Mouse (Mus musculus) kidney, adult 11 months (tissue): ENCODE results near the gene Gm11168.
"Not testable (repeated sequence)": the region's sequence is repeated elsewhere in the genome, so short reads cannot be mapped to it uniquely, and the experiment has no call there.

Experiments
- DNase-seq: peaks from one replicate; pipeline ENCODE4 v3.0.0; 2022

Gm11168 gene

DNA sequence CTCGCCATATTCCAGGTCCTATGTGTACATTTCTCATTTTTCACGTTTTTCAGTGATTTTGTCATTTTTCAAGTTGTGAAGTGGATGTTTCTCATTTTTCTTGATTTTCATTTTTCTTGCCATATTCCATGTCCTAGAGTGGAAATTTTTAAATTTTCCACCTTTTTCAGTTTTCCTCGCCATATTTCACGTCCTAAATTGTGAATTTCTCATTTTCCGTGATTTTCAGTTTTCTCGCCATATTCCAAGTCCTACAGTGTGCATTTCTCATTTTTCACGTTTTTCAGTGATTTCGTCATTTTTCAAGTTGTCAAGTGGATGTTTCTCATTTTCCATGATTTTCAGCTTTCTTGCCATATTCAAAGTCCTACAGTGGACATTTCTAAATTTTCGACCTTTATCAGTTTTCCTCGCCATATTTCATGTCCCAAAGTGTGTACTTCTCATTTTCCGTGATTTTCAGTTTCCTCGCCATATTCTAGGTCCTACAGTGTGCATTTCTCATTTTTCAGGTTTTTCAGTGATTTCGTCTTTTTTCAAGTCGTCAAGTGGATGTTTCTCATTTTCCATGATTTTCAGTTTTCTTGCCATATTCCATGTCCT, at the start of gene Gm11168:
Gm11168 (plus strand) TSS at position 553 of the 603 bp plus-strand sequence.
- DNase-seq: not testable (repeated sequence)

- DNase-seq: peak; percentile 12
Observed at GRCm38 (mm10) chr9:3000445-3000972, 2.6 kb upstream of the Gm11168 start, which contains the start of gene Gm10722. Gm10722 (plus strand) TSS chr9:3000922.

DNA sequence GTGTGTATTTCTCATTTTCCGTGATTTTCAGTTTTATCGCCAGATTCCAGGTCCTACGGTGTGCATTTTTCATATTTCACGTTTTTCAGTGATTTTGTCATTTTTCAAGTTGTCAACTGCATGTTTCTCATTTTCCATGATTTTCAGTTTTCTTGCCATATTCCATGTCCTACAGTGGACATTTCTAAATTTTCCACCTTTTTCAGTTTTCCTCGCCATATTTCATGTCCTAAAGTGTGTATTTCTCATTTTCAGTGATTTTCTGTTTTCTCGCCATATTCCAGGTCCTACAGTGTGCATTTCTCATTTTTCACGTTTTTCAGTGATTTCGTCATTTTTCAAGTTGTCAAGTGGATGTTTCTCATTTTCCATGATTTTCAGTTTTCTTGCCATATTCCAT, 2.1 kb upstream of the Gm11168 start:
- not testable (repeated sequence) for DNase-seq

DNA sequence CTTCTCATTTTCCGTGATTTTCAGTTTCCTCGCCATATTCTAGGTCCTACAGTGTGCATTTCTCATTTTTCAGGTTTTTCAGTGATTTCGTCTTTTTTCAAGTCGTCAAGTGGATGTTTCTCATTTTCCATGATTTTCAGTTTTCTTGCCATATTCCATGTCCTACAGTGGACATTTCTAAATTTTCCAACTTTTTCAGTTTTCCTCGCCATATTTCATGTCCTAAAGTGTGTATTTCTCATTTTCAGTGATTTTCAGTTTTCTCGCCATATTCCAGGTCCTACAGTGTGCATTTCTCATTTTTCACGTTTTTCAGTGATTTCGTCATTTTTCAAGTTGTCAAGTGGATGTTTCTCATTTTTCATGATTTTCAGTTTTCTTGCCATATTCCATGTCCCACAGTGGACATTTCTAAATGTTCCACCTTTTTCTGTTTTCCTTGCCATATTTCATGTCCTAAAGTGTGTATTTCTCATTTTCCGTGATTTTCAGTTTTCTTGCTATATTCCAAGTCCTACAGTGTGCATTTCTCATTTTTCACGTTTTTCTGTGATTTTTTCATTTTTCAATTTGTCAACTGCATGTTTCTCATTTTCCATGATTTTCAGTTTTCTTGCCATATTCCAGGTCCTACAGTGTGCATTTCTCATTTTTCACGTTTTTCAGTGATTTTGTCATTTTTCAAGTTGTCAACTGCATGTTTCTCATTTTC, 1.0 kb upstream of the Gm11168 start:
- DNase-seq: peak; percentile 65

DNA sequence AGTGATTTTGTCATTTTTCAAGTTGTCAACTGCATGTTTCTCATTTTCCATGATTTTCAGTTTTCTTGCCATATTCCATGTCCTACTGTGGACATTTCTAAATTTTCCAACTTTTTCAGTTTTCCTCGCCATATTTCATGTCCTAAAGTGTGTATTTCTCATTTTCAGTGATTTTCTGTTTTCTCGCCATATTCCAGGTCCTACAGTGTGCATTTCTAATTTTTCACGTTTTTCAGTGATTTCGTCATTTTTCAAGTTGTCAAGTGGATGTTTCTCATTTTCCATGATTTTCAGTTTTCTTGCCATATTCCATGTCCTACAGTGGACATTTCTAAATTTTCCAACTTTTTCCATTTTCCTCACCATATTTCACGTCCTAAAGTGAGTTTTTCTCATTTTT, 3.0 kb downstream of the Gm11168 start:
- DNase-seq: not testable (repeated sequence)

- DNase-seq: peak; percentile 93
Observed at GRCm38 (mm10) chr9:3006636-3007035, 3.5 kb downstream of the Gm11168 start.

DNA sequence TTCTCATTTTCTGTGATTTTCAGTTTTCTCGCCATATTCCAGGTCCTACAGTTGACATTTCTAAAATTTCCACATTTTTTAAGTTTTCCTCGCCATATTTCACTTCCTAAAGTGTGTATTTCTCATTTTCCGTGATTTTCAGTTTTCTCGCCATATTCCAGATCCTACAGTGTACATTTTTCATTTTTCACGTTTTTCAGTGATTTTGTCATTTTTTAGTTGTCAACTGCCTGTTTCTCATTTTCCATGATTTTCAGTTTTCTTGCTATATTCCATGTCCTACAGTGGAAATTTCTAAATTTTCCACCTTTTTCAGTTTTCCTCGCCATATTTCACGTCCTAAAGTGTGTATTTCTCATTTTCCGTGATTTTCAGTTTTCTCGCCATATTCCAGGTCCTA, 4.1 kb downstream of the Gm11168 start:
- not testable (repeated sequence) for DNase-seq

- not testable (repeated sequence) for DNase-seq
Observed at GRCm38 (mm10) chr9:3009331-3009730, 6.2 kb downstream of the Gm11168 start.

DNA sequence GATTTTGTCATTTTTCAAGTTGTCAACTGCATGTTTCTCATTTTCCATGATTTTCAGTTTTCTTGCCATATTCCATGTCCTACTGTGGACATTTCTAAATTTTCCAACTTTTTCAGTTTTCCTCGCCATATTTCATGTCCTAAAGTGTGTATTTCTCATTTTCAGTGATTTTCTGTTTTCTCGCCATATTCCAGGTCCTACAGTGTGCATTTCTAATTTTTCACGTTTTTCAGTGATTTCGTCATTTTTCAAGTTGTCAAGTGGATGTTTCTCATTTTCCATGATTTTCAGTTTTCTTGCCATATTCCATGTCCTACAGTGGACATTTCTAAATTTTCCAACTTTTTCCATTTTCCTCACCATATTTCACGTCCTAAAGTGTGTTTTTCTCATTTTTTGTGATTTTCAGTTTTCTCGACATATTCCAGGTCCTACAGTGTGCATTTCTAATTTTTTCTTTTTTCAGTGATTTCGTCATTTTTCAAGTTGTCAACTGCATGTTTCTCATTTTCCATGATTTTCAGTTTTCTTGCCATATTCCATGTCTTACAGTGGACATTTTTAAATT, 9.0 kb downstream of the Gm11168 start:
- DNase-seq: not testable (repeated sequence)

DNA sequence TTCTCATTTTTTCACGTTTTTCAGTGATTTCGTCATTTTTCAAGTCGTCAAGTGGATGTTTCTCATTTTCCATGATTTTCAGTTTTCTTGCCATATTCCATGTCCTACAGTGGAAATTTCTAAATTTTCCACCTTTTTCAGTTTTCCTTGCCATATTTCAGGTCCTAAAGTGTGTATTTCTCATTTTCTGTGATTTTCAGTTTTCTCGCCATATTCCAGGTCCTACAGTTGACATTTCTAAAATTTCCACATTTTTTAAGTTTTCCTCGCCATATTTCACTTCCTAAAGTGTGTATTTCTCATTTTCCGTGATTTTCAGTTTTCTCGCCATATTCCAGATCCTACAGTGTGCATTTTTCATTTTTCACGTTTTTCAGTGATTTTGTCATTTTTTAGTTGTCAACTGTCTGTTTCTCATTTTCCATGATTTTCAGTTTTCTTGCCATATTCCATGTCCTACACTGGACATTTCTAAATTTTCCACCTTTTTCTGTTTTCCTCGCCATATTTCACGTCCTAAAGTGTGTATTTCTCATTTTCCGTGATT, 9.7 kb downstream of the Gm11168 start, which contains the start of gene Gm10721:
Gm10721 (plus strand) TSS at position 408 of the 547 bp plus-strand sequence.
- not testable (repeated sequence) for DNase-seq

- not testable (repeated sequence) for DNase-seq
Observed at GRCm38 (mm10) chr9:3015354-3015753, 12.2 kb downstream of the Gm11168 start, which contains the start of gene Gm10720. Gm10720 (plus strand) TSS chr9:3015654.

DNA sequence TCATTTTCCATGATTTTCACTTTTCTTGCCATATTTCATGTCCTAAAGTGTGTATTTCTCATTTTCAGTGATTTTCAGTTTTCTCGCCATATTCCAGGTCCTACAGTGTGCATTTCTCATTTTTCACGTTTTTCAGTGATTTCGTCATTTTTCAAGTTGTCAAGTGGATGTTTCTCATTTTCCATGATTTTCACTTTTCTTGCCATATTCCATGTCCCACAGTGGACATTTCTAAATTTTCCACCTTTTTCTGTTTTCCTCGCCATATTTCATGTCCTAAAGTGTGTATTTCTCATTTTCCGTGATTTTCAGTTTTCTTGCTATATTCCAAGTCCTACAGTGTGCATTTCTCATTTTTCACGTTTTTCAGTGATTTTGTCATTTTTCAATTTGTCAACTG, 12.8 kb downstream of the Gm11168 start:
- not testable (repeated sequence) for DNase-seq

- not testable (repeated sequence) for DNase-seq
Observed at GRCm38 (mm10) chr9:3017108-3017507, 14.0 kb downstream of the Gm11168 start, which contains the start of gene Gm10719. Gm10719 (plus strand) TSS chr9:3017408.

DNA sequence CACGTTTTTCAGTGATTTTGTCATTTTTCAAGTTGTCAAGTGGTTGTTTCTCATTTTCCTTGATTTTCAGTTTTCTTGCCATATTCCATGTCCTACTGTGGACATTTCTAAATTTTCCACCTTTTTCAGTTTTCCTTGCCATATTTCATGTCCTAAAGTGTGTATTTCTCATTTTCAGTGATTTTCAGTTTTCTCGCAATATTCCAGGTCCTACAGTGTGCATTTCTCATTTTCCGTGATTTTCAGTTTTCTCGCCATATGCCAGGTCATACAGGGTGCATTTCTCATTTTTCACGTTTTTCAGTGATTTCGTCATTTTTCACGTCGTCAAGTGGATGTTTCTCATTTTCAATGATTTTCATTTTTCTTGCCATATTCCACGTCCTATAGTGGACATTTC, 15.8 kb downstream of the Gm11168 start:
- DNase-seq: not testable (repeated sequence)

DNA sequence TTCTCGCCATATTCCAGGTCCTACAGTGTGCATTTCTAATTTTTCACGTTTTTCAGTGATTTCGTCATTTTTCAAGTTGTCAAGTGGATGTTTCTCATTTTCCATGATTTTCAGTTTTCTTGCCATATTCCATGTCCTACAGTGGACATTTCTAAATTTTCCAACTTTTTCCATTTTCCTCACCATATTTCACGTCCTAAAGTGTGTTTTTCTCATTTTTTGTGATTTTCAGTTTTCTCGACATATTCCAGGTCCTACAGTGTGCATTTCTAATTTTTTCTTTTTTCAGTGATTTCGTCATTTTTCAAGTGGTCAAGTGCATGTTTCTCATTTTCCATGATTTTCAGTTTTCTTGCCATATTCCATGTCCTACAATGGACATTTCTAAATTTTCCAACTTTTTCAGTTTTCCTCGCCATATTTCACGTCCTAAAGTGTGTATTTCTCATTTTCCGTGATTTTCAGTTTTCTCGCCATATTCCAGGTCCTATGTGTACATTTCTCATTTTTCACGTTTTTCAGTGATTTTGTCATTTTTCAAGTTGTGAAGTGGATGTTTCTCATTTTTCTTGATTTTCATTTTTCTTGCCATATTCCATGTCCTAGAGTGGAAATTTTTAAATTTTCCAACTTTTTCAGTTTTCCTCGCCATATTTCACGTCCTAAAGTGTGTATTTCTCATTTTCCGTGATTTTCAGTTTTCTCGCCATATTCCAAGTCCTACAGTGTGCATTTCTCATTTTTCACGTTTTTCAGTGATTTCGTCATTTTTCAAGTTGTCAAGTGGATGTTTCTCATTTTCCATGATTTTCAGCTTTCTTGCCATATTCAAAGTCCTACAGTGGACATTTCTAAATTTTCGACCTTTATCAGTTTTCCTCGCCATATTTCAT, 16.9 kb downstream of the Gm11168 start:
- DNase-seq: not testable (repeated sequence)

- DNase-seq: peak; percentile 17
Observed at GRCm38 (mm10) chr9:3022316-3023008, 19.3 kb downstream of the Gm11168 start.

DNA sequence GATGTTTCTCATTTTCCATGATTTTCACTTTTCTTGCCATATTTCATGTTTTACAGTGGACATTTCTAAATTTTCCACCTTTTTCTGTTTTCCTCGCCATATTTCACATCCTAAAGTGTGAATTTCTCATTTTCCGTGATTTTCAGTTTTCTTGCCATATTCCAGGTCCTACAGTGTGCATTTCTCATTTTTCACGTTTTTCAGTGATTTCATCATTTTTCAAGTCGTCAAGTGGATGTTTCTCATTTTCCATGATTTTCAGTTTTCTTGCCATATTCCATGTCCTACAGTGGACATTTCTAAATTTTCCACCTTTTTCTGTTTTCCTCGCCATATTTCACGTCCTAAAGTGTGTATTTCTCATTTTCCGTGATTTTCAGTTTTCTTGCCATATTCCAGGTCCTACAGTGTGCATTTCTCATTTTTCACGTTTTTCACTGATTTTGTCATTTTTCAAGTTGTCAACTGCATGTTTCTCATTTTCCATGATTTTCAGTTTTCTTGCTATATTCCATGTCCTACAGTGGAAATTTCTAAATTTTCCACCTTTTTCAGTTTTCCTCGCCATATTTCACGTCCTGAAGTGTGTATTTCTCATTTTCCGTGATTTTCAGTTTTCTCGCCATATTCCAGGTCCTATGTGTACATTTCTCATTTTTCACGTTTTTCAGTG, 20.3 kb downstream of the Gm11168 start, which contains the start of gene Gm10718:
Gm10718 (plus strand) TSS at position 236 of the 673 bp plus-strand sequence.
- DNase-seq: peak; percentile 13

DNA sequence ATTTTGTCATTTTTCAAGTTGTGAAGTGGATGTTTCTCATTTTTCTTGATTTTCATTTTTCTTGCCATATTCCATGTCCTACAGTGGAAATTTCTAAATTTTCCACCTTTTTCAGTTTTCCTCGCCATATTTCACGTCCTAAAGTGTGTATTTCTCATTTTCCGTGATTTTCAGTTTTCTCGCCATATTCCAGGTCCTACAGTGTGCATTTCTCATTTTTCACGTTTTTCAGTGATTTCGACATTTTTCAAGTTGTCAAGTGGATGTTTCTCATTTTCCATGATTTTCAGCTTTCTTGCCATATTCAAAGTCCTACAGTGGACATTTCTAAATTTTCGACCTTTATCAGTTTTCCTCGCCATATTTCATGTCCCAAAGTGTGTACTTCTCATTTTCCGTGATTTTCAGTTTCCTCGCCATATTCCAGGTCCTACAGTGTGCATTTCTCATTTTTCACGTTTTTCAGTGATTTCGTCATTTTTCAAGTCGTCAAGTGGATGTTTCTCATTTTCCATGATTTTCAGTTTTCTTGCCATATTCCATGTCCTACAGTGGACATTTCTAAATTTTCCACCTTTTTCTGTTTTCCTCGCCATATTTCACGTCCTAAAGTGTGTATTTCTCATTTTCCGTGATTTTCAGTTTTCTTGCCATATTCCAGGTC, 21.0 kb downstream of the Gm11168 start:
- peak; percentile 94 for DNase-seq

DNA sequence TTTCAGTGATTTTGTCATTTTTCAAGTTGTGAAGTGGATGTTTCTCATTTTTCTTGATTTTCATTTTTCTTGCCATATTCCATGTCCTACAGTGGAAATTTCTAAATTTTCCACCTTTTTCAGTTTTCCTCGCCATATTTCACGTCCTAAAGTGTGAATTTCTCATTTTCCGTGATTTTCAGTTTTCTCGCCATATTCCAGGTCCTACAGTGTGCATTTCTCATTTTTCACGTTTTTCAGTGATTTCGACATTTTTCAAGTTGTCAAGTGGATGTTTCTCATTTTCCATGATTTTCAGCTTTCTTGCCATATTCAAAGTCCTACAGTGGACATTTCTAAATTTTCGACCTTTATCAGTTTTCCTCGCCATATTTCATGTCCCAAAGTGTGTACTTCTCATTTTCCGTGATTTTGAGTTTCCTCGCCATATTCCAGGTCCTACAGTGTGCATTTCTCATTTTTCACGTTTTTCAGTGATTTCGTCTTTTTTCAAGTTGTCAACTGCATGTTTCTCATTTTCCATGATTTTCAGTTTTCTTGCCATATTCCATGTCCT, 21.8 kb downstream of the Gm11168 start, which contains the start of gene Gm10717:
Gm10717 (plus strand) TSS at position 506 of the 556 bp plus-strand sequence.
- not testable (repeated sequence) for DNase-seq

GRCm38 (mm10) chr9:3025653-3026052, 22.5 kb downstream of the Gm11168 start:
- peak; percentile 6 for DNase-seq
